Mouse (Mus musculus): ENCODE results near the gene Nid2.

Gene Nid2

DNA sequence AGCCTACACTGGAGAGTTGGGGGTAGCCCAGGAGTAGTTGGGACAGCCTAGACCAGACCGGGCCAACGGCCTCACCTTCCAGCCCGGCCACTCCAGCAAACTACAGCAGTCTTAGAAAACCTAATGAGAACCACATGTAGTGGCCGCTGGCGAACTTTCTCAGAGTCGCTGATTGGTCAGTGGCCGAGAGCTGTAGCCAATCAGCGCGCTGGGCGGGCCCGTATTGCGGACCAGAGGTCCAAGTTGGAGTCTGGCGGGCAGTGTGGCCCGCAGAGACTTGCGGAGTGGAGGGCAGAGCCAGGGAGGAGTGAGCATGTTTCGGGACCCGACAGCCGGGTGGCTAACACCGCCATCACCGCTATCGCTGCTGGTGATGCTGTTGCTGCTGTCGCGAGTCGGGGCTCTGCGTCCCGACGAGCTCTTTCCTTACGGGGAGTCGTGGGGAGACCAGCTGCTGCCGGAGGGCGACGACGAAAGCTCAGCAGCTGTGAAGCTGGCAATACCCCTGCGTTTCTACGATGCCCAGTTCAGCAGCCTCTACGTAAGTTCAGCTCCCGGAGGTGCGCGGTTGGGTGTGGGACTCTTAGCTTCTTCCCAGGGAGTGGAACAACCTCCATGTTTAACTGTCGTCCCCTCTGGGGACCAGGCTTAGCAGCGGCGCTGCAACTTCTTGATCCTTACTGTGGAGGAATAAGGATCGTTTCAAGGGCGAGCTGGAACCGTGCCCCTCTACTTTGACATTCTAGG, at the start of gene Nid2:
TSS of gene Nid2 (plus strand) at position 241 of the 747 bp plus-strand sequence.
- peak; percentile 41 for DNase-seq (ENCODE audit: low read depth)

DNA sequence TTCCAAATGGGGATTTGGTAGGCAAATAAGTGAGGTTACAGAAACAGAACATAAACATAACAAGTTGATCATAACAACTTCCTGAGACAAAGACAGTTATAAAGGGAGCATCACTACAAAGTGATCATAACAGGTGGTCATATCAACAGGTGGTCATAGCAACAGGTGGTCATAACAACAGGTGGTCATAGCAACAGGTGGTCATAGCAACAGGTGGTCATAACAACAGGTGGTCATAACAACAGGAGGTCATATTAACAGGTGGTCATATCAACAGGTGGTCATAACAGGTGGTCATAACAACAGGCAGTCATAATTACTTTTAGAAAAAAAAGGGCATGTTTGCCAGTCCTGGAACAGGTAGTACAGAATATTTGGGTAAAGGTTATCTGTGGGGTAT, 49.5 kb upstream of the Nid2 start:
- DNase-seq (ENCODE audit: low read depth), result no peak

DNA sequence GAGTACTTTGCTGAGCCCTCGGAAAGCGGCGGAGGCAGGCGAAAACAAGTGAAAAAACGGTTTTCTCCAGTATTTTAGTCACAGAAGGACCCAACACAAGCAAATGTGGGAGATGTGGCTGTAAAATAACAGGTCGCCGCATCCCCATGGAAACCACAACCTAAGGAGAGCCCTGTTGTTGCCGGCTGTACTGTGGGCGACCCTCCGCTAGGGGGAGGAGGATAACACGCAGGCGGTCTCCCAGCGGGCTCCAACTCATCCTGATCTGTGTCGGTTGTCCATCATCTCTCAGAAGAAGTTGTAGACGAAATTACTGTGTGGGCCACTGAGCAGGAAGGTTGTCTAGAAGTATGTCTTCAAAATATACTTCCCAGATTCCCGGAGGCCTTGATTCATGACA, 45.4 kb upstream of the Nid2 start:
- DNase-seq (ENCODE audit: low read depth), result peak; percentile 29

DNA sequence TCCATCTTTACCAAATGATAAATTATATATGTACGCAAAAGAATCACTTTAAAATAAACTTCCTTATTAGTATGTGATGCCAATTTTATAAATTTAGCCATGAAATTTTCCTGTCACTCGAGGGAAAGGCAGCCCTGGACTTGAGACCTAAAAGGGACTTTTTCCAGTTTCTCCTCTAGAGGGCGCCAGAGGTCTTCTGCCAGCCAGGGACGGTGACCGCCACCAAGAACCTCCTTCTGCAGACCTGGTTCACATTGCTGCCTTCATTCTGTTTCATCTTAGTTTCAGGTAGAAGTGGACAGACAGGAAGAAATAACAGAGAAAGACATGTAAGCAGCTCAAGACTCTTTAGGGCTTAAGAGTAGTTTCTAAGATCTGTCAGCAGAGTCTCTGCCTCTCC, 44.6 kb upstream of the Nid2 start:
- DNase-seq (ENCODE audit: low read depth), result peak; percentile 37

DNA sequence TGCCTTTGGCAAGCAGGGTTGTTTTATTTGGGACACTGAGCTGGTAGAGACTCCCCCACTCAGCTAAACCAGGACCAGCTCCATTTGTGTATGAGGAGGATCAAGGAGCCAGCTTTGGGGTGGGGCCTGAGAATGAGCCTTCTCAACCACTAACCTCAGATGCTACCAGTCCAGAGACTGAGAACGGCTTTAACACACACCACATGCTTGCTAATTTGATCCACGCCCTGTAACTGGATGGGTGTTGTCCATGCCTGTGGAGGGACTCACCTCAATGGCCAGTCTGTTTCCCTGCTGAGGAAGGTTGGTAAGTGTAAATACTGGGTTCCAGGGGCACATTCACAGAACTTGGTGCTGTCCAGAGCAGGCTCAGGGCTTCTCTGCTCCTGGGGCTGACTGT, 44.1 kb upstream of the Nid2 start:
- no peak for DNase-seq (ENCODE audit: low read depth)

DNA sequence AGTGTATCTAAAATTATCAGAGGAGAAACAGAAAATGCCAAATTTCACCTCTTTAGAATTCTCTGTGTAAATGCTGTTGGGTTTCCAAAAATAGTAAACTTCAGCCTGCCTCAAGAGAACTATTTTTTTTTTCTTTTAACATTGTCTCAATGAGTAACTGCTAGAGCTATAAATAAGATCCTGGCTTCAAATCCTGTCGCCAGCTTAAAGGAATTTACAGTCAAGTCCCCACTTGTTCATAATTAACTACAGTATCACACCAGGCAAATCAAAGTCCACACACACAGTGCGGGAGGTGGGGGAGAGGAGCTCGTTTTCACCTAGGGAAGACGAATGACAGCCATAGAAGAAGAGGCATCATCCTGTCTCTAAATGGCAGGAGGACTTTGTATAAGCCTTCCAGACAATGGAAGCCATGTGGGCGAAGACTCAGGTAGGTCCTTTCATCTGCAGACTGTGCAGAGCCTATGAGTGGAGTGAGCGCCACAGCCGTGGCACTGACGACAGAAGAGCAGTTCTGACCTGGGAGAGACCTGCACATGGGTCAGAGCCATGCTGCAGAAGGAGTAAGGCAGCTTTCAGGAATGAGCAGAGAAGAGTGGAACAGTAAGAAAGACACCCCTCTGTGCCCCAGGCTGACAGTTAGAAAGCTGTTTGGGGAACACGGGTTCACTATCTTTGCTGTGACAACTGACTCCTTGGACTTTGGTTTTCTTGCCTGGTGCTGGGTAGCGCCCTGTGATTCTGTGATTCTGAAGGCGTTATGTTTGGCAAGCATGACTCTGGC, 43.2 kb upstream of the Nid2 start:
- no peak for DNase-seq (ENCODE audit: low read depth)

DNA sequence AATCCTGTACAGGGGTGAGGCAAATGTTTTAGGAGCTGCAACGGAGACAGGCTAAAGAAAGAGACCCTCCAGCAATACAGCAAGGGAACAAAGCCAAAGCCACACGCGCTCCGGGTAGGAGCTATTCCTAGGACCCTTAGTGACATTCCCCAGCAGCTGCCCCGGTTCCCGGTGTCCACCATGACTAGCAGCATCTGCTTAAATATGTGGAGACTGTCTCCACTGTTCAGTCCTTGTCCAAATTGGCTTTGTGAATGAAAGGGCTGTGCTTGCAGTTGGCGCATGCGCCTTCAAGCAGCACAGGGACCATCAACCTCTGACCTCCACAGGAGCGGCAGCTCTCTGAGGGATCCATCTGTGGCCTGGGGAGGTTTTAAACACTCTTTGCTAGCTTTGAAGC, 41.9 kb upstream of the Nid2 start:
- no peak for DNase-seq (ENCODE audit: low read depth)

DNA sequence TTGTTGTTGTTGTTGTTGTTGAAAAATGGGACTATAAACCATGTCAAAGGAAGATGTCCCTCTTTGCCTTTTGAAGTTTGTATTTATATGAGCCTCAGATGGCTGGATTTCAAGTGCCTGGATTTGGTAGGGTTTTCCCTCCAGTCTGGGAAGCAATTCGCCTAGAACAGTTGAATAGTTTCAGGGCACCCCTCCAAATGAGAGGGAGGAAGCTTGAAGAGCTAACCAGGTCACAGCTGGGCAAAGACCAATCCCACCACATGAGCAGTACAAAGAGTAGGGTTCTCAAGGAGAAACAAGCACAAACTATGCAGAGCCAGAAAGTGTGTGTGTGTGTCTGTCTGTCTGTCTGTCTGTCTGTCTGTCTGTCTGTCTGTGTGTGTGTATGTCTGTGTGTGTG, 39.3 kb upstream of the Nid2 start:
- DNase-seq (ENCODE audit: low read depth), result no peak

DNA sequence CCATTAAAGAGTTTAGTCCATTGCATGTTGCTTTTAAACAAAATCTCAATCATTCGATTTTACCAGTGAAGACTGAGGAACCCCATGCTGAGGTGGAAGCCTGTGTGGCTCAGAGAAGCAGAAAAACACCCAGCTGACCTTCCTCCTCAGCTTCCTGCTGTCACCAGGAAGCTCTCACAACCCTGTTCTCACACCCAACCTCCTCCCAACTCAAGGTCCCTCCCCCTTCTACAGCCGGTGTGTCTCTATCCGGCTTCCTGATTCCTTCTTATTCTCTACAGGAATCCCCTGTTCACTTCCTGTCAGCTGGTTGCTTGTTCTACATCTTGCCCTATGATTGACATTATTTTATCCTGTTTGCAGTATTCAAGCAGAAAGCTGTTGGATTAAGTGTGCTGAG, 38.0 kb upstream of the Nid2 start:
- DNase-seq (ENCODE audit: low read depth), result no peak

DNA sequence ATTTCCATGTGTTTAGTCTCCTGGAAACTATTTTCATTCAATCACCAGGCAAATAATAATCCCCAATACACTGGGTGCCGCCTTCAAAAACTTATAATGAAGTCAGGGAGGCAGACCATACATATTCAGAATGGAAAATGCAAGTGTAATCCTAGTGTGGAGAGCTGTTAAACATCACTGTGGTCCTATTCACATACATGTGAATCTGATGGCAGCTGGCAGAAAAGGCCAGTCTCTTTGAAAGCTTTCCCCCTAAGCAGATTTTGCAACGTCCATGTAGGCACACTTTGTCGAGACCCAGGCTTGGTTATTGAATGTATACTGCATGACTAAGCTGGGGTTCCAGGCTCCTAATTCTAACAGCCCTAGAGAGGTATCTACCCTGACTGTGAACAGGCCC, 32.0 kb upstream of the Nid2 start:
- no peak for DNase-seq (ENCODE audit: low read depth)

DNA sequence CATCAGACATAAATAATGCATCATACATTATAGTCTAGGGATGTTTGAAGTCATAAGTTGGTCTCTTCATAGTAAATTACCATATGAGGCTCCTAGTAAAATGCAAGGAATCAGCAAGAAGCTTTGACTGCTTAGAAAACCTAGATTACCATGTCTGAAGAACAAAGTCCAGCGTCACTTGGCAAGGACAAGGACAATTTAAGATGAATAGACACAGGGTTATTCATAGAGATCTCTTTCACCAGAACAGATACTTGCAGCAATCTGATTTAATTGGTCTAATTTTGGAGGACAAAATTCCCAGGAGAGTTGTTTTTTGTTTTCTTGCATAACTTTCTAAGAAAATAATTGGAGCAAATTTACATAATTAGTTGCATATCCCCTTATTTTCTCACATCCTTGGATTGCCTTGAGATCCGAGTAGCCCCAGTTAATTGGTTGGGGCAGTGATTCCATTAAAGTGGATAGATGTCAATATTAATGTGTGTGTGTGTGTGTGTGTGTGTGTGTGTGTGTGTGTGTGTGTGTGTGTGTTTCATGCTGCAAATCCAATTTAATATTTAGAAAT, 30.9 kb upstream of the Nid2 start:
- no peak for DNase-seq (ENCODE audit: low read depth)

DNA sequence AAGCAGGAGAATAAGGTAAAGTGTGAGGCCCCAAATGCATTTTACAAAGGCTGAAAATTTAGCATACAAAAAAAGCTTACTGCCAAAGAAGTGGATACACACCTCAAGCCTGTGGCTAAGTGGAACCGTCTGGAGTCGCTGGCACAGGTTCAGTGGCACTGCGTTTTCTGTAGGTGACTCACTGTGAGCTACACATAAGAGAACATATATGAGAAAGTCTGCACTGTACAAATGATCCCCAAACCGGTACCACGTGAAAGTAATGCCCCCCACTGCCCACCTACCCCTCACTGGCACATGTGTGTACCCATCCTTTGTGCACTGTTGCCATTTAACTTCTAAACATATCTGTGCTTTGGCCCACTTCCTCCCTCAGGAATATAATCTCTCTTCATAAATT, 22.8 kb upstream of the Nid2 start:
- DNase-seq (ENCODE audit: low read depth), result no peak

DNA sequence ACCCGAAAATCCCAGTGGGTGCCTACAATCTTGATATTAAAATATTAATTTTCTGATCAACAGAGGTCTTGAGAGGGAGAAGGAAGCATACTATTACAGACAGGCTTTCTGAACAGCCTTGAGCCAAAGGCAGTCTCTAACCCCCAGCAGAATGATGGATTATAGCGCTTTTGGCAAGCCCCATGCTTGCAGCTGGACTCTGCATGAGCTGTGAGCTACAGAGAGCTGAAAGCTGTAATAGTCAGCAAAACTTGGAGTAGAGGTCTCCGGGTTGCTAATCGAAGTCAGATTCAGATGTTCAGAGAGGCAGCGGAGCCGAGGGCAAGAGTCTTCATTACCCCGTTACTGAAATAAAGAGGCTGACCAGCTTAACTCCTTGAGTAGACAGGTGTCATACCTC, 22.3 kb upstream of the Nid2 start:
- no peak for DNase-seq (ENCODE audit: low read depth)

DNA sequence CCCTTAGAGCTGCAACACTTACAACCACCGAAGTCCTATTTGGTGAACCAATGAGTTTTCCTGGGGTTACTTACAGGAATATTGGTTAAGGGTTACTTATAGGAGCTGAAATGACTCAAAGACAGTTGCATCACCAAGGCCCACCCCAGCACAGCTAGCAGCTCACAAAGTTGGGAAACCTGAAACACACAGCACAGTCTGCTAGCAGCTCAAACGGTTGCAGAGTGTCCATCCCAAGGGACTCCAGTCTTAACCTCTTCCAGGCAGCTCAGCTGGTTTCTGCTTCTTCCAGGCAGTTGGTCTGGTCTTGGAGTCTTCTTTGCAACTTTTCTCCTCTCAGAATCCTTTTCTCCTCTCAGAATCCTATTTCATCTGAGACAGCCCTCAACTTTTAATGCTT, 19.0 kb upstream of the Nid2 start:
- no peak for DNase-seq (ENCODE audit: low read depth)

DNA sequence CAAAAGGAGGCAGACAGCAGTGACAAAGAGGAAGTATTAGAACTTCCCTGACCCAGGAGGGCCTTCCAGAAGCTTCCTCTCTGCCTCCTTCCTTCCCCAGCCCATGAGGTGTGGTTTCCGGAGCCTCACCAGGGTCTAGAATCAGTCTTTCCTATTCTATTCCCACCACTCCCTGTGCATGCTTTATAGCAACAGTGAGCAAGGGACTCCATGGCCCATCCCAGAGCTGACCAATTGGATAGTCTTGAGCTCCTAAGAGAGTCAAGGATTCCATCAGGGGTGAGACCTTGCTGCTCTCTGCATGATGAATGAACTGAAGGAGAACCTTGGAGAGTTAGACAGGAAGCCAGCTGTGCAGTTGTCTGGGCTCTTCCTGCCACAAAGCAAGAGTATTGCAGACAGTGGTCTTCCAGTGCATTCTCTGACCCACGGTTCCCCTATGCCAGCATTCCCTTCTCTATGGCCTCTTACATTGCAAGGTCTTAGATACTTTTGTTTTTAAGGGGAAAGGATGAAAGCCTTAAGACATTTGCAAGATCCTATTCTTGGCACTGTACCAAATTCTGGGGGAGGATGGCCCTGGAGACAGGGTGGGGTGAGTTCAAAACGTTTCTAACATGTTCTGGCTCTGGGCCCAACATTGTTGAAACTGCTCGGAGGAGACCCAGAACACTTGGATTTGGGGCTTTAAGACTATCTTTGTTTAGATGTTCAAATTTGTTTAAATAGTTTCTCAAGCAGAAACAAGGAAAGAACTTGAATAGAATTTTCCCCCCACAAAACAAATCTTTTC, 17.4 kb upstream of the Nid2 start:
- no peak for DNase-seq (ENCODE audit: low read depth)

DNA sequence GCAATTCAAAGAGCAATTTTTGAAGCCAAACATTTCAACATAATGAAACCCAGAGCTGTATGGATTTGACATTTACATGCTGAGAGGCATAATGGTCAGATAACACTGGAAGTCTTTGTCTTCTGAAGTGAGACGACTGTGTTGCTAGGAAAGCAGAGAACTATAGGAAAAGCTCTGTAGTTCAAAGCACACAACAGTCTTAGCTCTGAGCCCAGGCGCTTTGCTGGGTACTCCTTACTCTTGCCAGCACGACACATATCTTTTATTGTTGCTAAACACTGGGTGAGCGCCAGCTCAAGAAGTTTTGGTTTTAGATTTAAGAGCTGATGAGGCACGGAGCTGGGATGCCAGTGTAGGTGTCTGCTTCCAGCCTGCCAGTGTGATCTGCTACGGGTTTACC, 15.8 kb upstream of the Nid2 start:
- no peak for DNase-seq (ENCODE audit: low read depth)

DNA sequence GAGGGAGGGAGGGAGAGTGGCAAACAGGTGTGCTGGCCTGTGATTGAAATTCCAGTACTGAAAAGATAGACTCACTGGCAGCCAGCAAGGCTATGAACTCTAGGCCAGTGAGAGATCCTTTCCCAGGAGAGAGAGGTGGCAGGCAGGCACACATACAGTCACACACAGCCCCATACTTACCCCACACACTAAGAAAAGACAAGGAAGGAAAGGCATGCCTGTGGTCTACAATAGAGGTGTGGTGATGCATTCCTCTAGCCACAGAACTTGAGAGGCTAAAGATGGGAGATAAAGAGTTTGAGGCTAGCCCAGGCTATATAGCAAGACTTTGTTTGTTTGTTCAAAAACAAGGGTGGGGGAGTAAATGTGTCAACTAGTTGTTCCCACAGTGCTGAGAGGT, 13.5 kb upstream of the Nid2 start:
- DNase-seq (ENCODE audit: low read depth), result no peak

DNA sequence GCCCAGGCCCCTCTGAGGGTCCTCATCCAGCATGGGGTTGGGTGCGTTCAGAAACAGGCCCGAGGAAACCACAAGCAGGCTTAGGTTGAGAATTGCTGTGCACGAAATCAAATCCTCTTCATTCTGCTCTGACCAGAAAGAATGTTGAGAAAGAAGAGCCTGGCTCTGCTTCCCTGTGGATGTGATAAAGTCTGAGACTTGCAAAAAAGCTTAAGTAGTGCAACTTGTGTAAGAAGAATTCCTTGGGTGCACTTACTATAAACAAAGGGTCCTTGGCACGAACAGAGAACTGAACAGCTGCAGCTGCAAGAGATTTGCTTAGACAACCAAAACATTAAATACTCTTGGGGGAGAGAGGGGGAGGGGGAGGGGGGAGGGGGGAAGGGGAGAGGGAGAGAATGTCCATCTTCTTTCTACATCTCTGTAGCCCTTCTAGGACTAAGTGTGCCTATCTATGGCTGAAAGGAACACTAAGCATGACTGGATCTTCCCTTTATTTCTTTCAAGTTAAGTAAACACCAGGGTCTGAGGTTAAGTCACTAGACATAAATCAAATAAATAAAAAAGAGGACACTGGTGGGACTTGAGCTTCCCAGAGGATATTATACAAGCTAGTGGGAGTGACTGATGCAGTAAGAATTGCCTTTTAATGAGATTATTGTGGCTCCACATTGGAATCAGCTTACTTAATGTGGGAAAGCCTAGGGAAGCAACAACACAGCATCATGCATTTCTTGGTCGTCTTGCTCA, 12.8 kb upstream of the Nid2 start:
- no peak for DNase-seq (ENCODE audit: low read depth)

DNA sequence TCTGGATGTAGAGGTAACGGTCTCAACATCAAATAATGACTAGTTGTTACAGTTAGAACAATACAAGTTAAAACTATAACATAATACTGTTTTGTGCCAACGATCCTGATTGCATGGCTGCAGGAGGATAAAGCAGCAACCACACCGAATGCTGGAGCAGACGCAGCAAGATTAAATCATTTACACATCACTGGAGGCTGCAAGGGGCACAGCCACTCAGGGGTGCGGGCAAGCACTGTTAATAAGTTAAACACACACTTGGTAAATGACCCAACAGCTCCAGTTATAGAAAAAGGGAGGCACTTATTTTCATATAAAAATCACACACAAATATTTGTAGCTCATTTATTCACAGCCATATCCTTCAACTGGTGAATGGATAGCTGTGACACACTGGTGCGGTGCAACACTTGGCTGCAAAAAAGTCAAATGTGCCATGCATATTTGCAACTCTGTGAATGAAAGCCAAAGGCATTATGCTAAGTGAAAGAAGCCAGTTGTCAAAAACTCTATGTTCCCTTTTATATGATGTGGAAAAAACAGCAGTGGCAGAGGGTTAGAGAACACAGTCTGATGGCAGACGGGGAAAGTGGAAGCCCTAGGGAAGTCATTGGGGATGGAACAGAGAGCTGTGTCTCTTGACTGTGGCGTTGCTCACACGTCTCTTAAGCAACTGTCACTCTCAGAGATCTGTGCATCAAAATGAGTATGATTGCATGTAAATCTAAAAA, 11.5 kb upstream of the Nid2 start:
- no peak for DNase-seq (ENCODE audit: low read depth)

DNA sequence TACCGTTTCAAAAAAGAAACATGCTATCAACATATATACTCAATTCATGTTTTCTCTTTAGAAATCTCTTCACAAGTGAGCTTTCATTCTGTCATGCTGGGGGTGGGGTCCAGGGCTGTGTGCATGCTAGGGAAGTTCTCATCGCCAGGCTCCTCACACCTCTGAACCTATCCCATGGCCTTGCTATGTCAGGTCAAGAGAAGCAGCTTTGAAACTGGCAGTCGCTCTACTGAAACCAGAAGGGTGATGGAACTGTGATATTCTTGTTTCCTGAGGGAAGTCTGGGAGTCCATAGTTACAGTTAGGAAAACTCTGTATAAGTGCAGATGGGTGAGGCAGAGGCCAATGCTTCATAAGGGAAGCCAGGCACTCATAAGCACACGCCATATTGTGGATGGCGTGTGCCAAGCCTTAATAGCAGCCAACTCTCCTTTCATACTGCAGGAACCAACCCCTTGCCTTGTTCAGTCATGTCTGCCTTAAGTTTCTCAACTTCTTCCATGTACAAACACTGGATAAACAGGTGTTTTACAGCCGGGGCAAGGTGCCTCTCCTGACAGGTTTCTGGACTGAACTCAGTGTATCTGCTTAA, 10.8 kb upstream of the Nid2 start:
- no peak for DNase-seq (ENCODE audit: low read depth)

DNA sequence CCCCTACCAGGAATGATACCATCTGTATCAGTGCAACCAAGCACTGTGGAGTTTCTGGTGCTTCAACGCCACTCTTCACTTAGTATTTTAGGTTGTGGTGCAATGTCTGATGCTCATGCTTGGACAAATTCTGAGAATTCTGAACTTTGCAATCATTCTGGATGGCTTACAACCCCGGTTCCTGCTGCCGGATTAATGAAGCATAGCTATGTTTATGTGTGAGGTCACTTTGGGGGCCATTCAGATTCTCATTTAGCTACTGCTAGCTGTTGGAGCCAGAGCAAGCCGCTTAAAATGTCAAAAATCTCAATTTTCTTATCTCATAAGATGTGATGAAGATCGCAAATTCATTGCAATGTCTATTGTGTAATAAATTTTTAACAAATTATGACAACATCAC, 6.2 kb upstream of the Nid2 start:
- DNase-seq (ENCODE audit: low read depth), result no peak

Measured in c-Kit-positive CD71-positive TER-119-negative erythroid progenitor cells, embryonic 14.5 days (primary cell).